Mouse (Mus musculus) stomach, embryonic 15.5 days (tissue): ENCODE results near the gene Cenpi. TPM values are rescaled to one million over a fixed set of nuclear protein-coding genes. Genes with fewer than 3 reads are reported as not detected.

ENCODE experiments used
- ATAC-seq: fragments of 200-750 bp; cut with Nextera tagmentation; 2 replicates; pipeline ENCODE4 v1.8.0; 2017; ENCODE audit warnings: low read depth, moderate number of reproducible peaks, moderate TSS enrichment; ENCODE audit not compliant: insufficient read depth, low FRiP score
- H3K27ac ChIP-seq: fragments of 300-500 bp; sonication (generic); 2 replicates; pipeline ENCODE4 v1.5.1; 2015; ENCODE audit warnings: mild to moderate bottlenecking, inconsistent platforms
- H3K27me3 ChIP-seq: fragments of 300-500 bp; sonication (generic); replicated peaks from 2 replicates; pipeline ENCODE4 v1.6.1; 2015; ENCODE audit warnings: inconsistent platforms
- H3K36me3 ChIP-seq: fragments of 300-500 bp; sonication (generic); 2 replicates; pipeline ENCODE4 v1.6.1; 2015; ENCODE audit warnings: inconsistent platforms
- H3K4me1 ChIP-seq: fragments of 300-500 bp; sonication (generic); 2 replicates; pipeline ENCODE4 v1.6.1; 2015; ENCODE audit warnings: inconsistent platforms
- H3K4me2 ChIP-seq: fragments of 300-500 bp; sonication (generic); 2 replicates; pipeline ENCODE4 v1.6.1; 2015; ENCODE audit warnings: mild to moderate bottlenecking, inconsistent platforms
- H3K4me3 ChIP-seq: fragments of 300-500 bp; sonication (generic); replicated peaks from 2 replicates; pipeline ENCODE4 v1.5.1; 2015; ENCODE audit warnings: inconsistent platforms
- H3K9ac ChIP-seq: fragments of 300-500 bp; sonication (generic); 2 replicates; pipeline ENCODE4 v1.6.1; 2015; ENCODE audit warnings: inconsistent platforms
- H3K9me3 ChIP-seq: fragments of 300-500 bp; sonication (generic); 2 replicates; pipeline ENCODE4 v1.6.1; 2016; ENCODE audit warnings: inconsistent platforms
- WGBS: fragments of 180-500 bp; shearing (Covaris S2); methylation state at CpG from one replicate; pipeline ENCODE4 v1.1.7; 2015; 5-methylcytosine and 5-hydroxymethylcytosine counted together
- polyA plus RNA-seq: library from polyadenylated mRNA; unstranded; fragments of >200 nt; fragmentation: Nextera tagmentation; extraction: Ambion mirVana; gene quantifications from 2 replicates; pipeline ENCODE4 v1.2.1, GENCODE M21; 2015

Gene Cenpi
- polyA plus RNA-seq, 1 experiment from 2014 or later, result 27.1 TPM

DNA sequence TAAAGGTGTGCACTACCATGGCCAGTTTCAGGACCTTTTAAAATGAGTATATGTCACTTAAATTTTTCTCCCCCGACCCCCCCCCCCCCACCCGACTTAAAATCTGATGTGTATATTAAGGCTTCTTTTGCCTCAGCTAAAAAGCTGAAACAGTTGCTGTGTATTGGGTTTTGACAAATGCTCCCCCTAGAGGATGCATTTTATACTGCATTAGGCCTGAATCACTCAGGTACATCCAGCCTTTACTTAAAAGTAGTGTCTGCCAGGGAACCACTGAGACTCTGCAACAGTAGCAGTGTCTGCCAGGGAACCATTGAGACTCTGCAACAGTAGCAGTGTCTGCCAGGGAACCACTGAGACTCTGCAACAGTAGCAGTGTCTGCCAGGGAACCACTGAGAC lies 63.4 kb downstream of the Cenpi start:
- WGBS, result 9% methylated on average over 2 of the region's 2 CpGs
- Histone ChIP-seq H3K36me3 (no peaks in the 10 kb centered on the region), H3K9ac (no peak overlapping the region), H3K4me3 (no peak overlapping the region), H3K9me3 (no peaks in the 10 kb centered on the region), H3K27ac (no peak overlapping the region), H3K4me2 (no peak overlapping the region), H3K27me3 (no peaks in the 10 kb centered on the region), H3K4me1 (no peaks in the 10 kb centered on the region)
- no peak for ATAC-seq

DNA sequence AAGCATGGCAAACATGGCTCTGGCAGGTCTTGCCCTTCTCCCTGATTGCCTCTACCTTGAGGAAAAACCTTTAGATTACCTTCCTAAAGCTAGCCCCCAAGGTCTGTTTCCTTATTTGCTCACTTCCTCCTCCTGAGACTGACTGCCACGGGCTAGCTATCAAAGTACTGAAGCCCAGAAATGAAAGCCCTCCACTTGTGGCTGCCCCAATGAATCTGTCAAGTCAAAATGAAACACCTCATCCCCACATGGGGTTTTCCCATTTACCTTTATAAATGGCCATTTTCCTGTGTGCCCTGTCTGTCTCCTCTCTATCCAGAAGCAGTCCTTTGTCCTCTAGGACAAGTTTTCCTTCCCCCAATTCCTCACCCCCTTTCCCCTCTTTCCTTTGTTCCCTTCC lies 66.3 kb downstream of the Cenpi start:
- no peaks in the 10 kb centered on the region for H3K4me1 ChIP-seq
- H3K27ac ChIP-seq, result no peak overlapping the region
- no peak for ATAC-seq
- WGBS, result 71% methylated on average over 1 of the region's 1 CpGs
- no peaks in the 10 kb centered on the region for H3K27me3 ChIP-seq
- no peak overlapping the region for H3K9ac ChIP-seq
- H3K4me3 ChIP-seq, result no peak overlapping the region
- H3K9me3 ChIP-seq, result no peaks in the 10 kb centered on the region
- H3K36me3 ChIP-seq, result no peaks in the 10 kb centered on the region
- H3K4me2 ChIP-seq, result no peak overlapping the region

- WGBS, result 69% methylated on average over 6 of the region's 6 CpGs
- ATAC-seq, result no peak
Measured at GRCm38 (mm10) chrX:134384896-134385295, 77.0 kb downstream of the Cenpi start.

DNA sequence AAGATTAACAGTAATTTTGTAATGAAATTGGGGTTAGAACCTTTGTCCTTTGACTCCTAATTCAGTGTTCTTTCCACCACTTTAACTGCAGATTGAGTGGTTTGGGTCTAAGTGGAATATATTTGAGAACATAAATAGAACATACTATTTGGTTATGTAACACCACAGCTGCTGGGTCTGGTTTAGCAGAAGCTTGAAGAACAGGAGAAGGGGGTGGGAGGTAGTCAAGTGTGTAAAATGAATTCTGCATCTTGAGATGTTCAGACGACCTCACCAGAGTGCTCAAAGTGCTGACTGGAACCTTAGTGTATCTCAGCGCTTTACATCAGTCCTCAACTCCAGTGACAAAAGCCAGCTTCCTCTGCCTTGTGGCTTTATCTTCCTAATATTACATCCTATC lies 91.1 kb downstream of the Cenpi start:
- Histone ChIP-seq H3K4me1 (no peaks in the 10 kb centered on the region), H3K27ac (no peak overlapping the region), H3K27me3 (no peaks in the 10 kb centered on the region), H3K9me3 (no peaks in the 10 kb centered on the region), H3K4me3 (no peak overlapping the region), H3K36me3 (no peaks in the 10 kb centered on the region), H3K9ac (no peak overlapping the region), H3K4me2 (no peak overlapping the region)
- ATAC-seq, result no peak
- 66% methylated on average over 2 of the region's 2 CpGs for WGBS

More at GRCm38 (mm10) chrX:134384896-134385295, 77.0 kb downstream of the Cenpi start:
- no peak overlapping the region for H3K27ac ChIP-seq
- no peaks in the 10 kb centered on the region for H3K4me1 ChIP-seq
- H3K4me2 ChIP-seq, result no peak overlapping the region
- no peak overlapping the region for H3K4me3 ChIP-seq
- no peaks in the 10 kb centered on the region for H3K27me3 ChIP-seq
- H3K36me3 ChIP-seq, result no peaks in the 10 kb centered on the region
- no peak overlapping the region for H3K9ac ChIP-seq
- H3K9me3 ChIP-seq, result no peaks in the 10 kb centered on the region

DNA sequence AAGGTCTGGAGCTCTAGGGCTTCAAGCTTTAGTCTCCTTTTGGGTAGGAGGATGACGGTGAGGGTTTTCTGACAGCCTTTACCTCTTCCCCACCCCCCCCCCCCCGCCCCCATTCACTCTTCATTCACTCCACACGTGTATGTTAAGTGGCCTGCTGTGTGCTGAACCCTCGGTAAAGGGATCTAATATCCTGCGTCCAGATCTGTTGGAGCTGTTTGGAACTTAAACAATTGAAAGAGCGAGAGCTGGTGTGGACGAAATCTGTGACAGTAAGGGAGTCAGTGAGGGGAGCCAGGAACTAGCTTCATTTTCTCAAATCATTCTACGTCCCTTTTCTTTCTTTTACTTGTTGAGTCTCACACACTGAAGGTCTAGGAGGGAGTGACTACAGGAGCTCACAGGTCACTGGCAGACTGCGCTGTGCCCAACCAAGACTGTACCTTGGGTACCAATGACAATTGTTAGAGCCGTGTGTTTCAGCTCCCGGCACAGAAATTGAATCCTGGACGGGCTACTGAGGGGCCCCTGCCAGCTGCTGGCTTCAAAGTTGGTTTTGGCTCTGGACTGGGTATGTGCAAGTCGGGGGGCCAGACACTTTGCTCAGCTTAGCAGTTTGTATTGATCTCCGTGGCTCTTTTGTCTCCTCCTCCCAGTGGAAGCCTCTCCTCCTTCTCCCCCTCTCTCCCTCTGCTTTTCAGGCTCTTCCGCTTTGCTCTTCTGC lies 96.1 kb downstream of the Cenpi start, which contains the start of gene Drp2:
Drp2 (plus strand) TSS at position 689 of the 721 bp plus-strand sequence.
- Histone ChIP-seq H3K9me3 (no peaks in the 10 kb centered on the region), H3K9ac (no peak within 1 kb of the TSS), H3K27me3 (no peaks in the 10 kb centered on the region), H3K36me3 (no peaks in the 10 kb centered on the region), H3K27ac (no peak within 1 kb of the TSS), H3K4me3 (peak within 1 kb of the TSS; percentile 34), H3K4me2 (peak within 1 kb of the TSS; percentile 57), H3K4me1 (no peaks in the 10 kb centered on the region)
- no peak for ATAC-seq
- 35% methylated on average over 14 of the region's 15 CpGs for WGBS

DNA sequence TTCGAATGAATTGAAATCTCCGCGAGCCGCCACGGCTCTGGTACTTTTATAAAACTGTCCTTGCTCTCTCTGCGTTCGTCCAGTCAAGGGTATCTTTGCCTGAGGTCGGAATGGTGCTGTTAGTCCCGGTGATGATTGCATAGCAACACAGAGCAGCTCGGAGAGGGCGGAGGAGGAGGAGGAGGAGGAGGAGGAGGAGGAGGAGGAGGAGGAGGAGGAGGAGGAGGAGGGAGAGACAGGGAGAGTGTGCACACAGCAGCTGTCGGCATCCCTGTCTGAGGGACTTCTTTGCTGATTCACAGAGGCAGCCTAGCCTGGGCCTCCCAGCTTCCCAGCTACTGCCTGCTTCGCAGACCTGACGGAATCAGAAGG lies 96.7 kb downstream of the Cenpi start:
- Histone ChIP-seq H3K4me1 (no peaks in the 10 kb centered on the region), H3K9me3 (no peaks in the 10 kb centered on the region), H3K4me2 (peak overlapping the region; percentile 57), H3K27me3 (no peaks in the 10 kb centered on the region), H3K36me3 (no peaks in the 10 kb centered on the region), H3K9ac (no peak overlapping the region), H3K4me3 (peak overlapping the region; percentile 34), H3K27ac (no peak overlapping the region)
- 41% methylated on average over 12 of the region's 14 CpGs for WGBS
- ATAC-seq, result no peak

GRCm38 (mm10) chrX:134409354-134409900 lies 101.5 kb downstream of the Cenpi start:
- Histone ChIP-seq H3K4me1 (no peaks in the 10 kb centered on the region), H3K27ac (no peak overlapping the region), H3K27me3 (no peaks in the 10 kb centered on the region), H3K9me3 (no peaks in the 10 kb centered on the region), H3K9ac (no peak overlapping the region), H3K36me3 (no peaks in the 10 kb centered on the region), H3K4me2 (no peak overlapping the region), H3K4me3 (no peak overlapping the region)
- 86% methylated on average over 6 of the region's 6 CpGs for WGBS
- ATAC-seq, result no peak

DNA sequence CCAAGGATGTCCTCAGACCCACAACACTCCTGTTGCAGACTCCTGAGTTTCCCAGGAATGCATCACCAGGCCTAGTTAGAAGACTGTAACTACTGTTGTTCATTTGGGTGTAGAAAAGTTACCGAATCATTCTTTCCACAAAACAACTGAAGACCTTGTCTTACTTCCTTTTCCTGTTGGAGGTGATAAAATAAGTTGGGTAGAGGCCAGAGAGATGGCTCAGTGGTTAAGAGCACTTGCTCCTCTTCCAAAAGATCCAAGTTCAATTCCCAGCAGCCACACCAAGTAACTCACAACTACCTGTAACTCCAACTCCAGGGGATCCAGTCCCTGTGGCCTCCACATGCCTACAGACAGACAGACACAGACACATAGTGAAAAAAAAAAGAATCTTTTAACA lies 104.2 kb downstream of the Cenpi start:
- Histone ChIP-seq H3K4me1 (no peaks in the 10 kb centered on the region), H3K27me3 (no peaks in the 10 kb centered on the region), H3K9me3 (no peaks in the 10 kb centered on the region), H3K36me3 (no peaks in the 10 kb centered on the region), H3K4me3 (no peak overlapping the region), H3K9ac (no peak overlapping the region), H3K27ac (no peak overlapping the region), H3K4me2 (no peak overlapping the region)
- ATAC-seq, result no peak
- 87% methylated on average over 1 of the region's 1 CpGs for WGBS

Other genes with a start within 250 kb of the Cenpi start
- 32.4 and 39.7 TPM in 2 replicates for gene Cstf2, start 248.9 kb upstream of the Cenpi start, polyA plus RNA-seq
- gene Xkrx, start 146.0 kb upstream of the Cenpi start, polyA plus RNA-seq, result 0.05 and 0.22 TPM in 2 replicates
- 0.08 TPM in 1 of 2 replicates, not detected in the other for gene Arl13a, start 120.6 kb upstream of the Cenpi start, polyA plus RNA-seq
- gene Nox1, start 86.1 kb upstream of the Cenpi start, polyA plus RNA-seq, result 0.12 and 0.34 TPM in 2 replicates
- gene Trmt2b, start 31.1 kb upstream of the Cenpi start, polyA plus RNA-seq, result 22.3 and 22.6 TPM in 2 replicates
- gene Tmem35a, start 12.9 kb upstream of the Cenpi start, polyA plus RNA-seq, result 4.4 TPM in 2 replicates
- gene Drp2, start 96.5 kb downstream of the Cenpi start, polyA plus RNA-seq, result 1.4 and 1.5 TPM in 2 replicates
- 0.10 TPM in 1 of 2 replicates, not detected in the other for gene Taf7l, start 168.4 kb downstream of the Cenpi start, polyA plus RNA-seq
- gene Timm8a1, start 233.8 kb downstream of the Cenpi start, polyA plus RNA-seq, result 90.9 and 105 TPM in 2 replicates